Mouse (Mus musculus) embryo, embryonic 9.5 days (tissue): ENCODE data around the gene Bloc1s2.

Experiments used
- DNase-seq: peaks from one replicate; pipeline ENCODE4 v3.0.0-alpha.2; 2017; ENCODE audit errors: extremely low spot score

Gene Bloc1s2

DNA sequence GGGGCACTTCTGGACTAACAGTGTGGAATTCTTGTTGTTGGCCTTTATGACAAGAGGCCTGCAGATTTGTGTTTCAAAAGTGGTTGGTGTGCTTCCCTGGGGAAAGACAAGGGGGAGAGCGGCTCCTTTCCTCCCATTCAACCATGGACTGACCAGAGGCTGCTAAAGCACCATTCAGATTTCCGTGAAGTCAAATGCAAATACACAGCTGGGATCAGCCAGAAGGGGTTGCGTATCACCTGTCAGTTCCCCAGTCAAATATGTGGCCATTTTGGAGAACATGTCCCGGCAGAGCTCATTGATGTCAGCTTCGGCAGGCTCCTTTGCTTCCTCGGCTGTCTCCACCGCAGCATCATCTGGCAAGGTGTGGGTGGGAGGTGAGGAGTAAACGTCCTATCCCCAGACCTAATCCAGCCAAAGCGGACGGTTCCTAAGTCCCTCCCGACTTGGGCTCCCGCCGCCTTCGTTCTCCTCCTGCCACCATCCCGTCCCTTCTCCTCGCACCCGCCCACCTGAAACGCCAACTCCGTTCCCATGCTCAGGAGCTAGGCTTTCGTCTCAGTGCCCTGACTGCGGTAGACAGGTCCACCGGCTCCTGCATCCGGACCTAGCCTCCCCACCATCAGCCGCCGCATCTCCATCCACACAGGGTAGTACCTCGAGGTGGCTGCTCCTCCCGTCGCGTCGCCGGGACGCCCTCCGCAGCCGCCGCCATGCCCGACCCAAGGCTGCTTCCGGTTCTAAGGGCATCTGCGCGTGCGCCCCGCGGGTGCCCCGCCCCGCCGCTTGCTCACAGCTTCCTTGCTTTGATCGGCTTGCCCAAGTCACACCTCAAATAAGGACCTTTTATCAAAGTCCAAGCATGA is at the start of gene Bloc1s2:
Gene Bloc1s2 (minus strand): TSS at position 745 of the 866 bp plus-strand sequence.
- DNase-seq, result peak; percentile 85

DNA sequence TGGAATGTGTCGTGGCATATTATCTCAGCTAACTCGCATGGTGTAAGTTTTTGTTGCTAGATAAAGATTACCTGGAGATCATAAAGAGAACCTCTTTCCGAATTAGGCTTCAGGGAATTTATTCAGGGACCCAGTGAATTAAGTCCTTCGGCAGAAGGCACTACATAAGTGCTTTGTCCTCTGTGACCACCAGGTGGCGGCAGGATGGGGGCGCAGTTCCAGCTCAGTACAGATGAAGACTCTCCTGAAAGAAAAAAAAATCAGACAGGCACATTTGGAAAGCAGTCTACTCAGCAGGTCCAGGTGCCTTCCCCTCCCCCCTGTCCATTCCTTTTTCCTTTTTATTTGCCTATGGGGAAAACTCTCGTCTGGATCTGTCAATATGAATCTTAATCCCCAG is 48.9 kb upstream of the Bloc1s2 start:
- DNase-seq, result peak; percentile 52

DNA sequence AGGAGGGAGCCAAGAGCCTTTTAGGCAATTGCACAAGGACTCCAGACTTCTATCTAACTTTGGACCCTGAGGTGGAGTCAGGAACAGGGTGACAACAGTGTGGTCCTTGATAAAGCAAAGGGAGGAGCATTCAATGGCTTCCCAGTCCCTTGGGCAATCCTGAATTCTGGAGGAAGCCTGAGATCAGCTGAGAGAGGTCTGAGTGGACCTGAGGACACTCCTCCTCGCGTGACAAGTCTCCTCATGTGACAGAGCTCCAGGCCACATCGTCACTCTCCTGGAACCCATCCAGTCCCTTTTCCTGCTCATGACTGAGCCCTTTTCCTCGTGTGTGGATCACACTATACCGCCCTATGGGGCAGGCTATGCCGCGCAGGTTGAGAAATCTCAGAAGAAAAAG is 47.7 kb upstream of the Bloc1s2 start:
- DNase-seq, result no peak

DNA sequence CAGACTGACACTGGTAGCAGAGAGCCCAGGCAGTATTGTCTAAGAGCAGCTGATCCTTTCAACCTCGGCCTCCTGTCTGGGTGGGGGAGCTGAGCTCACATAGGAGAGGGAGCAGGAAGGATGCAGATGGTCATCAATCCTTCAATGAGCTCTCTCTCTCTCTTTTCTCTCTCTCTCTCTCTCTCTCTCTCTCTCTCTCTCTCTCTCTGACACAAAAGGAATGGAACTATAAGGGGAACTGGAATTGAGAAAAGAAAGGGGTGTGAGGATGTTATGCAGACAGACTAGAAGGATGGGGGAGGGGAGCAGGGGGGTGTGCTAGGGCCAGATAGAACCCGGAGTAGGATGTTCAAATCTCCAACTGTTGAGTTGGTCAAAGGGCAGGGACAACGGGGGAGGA is 46.1 kb upstream of the Bloc1s2 start, which contains the start of gene Pkd2l1:
Gene Pkd2l1 (minus strand): TSS at position 101 of the 400 bp plus-strand sequence.
- no peak for DNase-seq

DNA sequence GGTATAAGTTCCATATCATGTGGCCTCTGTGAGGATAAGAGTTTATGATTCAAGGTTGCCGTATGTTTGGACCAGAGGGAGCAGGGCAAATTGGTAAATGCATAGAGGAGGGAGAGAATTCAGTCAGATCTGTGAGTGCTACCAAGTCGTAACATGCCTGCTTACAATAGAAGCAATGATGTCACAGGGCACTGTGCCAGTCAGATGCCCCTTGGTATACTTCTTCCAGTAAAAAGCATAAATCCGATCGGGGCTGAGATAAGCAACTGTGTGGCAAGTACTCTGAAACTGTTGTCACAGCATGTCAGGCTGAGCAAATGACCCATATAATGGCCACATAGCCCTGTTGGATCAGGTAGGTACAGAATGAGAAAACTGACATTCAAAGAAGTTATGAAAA is 42.8 kb upstream of the Bloc1s2 start:
- no peak for DNase-seq

DNA sequence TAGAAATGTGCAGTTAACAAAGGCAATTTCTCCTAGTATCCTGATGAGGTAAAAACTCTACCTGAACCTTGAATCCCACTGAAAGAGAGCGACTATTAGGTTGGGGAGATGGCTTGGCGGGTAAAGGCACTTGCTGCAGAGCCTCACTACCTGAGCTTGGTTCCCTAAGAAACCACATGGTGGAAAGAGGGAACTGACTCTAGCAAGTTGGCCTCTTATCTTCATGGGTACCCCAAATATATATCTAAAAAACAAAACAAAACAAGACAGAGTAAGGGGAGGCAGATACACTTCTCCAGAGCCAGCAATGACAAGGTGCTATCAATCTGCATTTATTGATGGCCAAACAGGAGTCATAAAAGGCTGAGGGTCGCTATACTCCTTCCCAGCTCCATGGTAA is 37.7 kb upstream of the Bloc1s2 start:
- no peak for DNase-seq

DNA sequence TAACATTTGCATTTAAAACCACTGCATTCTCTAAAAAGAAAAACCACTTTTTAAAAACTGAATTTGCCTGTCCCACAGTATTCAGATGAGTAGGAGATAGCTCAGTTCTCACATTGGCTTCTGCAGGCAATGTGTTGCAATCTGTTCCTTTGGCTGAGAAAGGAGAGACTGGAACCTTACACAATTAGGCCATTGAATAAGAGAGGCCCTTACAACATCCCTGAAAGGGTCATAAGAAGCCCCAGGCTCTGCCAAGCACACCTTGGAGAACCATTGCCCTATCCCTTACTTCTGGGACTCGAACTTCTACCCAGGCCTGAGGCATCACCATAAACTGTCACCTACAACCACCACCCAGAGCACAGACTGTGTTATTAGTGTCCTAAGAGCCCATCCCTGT is 34.3 kb upstream of the Bloc1s2 start:
- DNase-seq, result no peak

DNA sequence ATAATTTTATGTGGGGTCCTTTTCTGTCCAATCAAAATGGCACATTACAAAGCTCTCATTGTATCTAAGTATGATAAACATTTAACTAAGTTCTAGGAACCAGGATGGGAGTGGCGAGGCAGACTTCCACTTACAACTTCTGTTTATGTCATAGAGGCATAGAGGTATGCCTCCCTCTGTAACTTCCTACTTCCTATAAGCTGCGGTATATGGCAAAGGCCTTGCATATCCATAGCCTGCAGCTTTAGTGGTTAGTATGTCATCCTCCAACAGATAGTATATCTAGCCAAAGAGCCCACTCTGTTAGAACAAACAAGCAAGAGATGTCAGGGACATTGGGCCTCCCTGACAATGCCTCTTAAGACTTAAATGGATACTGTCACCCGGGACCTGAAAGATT is 30.5 kb upstream of the Bloc1s2 start:
- DNase-seq, result no peak

DNA sequence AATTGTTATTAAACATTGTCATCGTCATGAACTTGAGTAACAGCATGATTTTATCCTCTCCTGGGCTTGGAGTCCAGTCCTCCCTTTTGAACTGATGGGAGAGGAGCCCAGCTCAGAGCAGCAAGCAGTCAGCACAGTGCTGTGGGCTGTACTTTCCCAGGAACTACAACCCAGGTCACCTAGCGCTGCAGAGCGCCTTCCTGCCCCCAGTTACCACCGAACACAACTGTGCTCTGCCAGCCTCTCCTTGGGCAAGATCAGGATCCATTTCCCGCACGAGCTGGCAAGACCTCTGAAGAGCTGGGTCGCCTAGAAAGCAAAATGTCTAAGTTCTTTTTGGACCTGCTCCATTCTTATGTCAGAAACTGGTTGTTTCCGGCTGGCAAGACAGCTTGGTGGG is 28.6 kb upstream of the Bloc1s2 start:
- no peak for DNase-seq

DNA sequence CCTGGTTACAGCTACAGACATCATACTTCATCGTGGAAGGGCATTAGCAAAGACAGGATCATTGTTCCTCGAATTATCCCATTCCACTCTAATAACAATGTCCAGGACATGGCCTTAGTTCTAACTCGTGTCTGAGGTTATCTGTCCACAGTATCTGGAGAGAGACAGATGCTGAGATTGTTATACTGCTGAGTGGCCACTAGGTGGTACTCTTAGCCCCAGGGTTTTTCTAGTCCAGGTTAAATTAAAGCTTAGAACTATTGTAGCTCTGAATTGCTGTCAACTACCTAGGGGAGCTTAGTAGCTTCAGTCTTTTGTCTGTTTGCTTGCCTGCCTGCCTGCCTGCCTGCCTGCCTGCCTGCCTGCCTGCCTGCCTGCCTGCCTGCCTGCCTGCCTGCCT is 15.3 kb upstream of the Bloc1s2 start:
- peak; percentile 22 for DNase-seq

DNA sequence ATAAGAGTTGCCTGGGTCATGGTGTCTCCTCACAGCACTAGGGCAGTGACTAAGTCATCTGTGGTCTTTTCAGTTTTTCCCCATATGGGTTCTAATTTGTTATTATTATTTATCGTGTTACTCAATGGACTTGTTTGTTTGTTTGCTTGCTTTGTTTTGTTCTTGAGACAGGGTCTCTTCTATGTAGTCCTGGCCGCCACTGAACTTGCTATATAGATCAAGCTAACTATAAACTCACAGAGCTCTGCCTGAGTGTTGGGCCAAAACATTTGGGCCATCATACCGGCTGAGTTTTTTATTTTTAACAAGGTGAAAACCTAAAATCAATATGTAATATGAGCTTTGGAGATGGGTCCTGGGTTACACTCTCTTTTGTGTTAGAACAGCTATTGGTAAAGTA is 13.1 kb upstream of the Bloc1s2 start:
- no peak for DNase-seq

DNA sequence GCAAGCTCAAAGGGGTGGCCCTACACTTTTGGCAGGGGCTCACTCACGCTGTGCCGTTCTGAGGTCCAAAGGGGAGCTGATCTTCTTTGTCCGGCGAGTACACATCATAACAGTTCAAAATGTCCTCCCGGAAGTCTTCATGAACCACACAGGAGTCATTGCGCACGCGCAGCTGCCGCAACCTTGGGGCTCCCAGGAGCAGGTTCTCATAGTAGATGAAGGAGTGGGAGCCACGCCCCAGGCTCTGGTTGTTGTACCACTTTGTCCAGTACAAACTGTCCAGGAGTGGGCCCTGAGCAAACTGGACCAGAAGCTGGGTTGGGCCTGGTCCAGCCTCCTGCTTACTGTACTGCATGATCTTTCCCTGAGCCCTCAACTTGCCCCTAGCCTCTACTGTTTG is 10.8 kb upstream of the Bloc1s2 start:
- DNase-seq, result no peak

DNA sequence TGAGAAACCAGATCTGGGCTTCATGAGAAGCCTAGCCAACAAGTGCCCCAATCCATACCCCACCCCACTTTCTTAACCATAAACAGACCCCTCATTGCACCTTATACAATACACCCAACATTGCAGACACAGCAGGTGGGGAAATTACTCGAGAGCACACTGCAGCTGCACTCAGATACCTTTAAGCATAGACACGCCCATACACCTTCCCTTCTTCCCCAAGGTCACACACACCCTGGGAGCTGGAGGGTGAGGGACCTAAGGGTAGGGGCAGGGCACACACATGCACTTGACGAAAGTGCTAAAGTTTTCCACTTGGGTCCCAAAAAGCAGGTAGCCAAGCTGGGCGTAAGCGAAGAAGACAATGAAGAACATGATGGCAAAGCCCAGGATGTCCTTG is 7.5 kb upstream of the Bloc1s2 start:
- no peak for DNase-seq

DNA sequence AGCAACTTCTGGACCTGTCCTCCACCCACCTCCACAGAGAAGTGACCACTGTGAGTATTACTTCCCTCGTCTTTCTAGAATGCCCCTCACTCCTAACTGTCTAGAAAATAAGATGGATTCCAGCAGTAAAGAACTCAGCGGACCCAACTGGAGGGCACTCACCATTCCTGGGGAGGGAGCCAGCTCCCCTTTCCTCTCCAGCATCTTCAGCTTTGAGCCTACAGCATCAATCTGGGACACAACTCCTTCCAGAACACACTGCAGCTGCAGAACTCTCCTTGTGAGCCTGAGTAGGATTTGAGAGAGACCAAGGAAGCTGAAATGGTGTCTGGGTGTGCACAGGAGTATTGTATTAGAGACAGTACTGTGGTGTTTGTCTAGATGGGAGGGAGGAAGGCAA is 2.7 kb upstream of the Bloc1s2 start:
- no peak for DNase-seq

DNA sequence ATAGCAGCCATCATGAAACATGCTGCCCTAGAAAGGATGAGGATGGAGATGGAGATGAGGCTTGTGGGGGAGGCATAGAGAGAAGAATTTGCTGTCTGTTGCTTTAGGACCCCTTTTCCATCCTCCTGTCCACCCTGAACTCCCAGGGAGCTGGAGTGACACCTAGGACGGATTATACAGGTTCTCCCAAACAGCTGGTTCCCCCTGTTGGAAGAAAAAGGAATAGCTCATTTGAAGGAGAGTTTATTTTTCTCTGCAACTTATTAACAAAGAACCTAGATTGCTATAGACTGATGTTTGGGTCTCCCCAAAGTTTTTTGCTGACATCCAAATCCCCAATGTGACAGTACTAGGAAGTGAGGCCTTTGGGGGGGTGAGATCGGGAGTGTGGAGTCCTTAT is 2.1 kb upstream of the Bloc1s2 start:
- no peak for DNase-seq

DNA sequence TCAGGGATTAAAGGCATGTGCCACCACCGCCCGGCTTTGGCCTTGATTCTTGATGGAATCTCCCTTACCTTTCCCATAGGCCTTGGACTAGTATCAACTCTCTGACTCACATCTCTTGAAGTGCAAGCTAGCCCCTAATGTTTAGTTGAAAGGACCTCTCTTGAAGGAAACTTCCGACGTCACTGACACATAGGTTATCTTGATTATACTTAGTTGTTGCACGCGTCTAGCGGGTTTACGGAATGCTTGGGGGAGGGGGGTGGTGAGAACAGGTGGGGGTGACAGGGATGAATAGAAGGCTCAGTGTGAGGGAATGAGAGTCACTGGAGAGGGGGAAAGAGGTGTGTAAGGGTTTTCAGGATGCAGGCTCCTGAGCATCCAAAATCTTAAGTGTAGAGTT is 705 bp upstream of the Bloc1s2 start:
- DNase-seq, result no peak

DNA sequence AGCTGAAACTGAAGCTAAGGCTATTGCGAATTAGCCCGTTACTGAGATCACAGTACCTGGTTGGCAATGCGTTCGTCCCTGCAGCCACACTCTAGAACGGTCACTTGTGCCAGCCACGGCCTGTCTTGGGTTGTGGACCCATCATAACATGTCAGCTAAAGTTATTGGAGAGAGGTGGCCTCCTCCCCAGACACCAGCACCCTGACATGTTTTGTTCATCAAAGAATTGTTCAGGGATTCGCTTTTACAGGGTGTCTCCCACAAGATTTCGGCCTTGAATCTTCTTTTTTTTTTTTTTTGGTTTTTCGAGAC is 278 bp upstream of the Bloc1s2 start:
- no peak for DNase-seq

DNA sequence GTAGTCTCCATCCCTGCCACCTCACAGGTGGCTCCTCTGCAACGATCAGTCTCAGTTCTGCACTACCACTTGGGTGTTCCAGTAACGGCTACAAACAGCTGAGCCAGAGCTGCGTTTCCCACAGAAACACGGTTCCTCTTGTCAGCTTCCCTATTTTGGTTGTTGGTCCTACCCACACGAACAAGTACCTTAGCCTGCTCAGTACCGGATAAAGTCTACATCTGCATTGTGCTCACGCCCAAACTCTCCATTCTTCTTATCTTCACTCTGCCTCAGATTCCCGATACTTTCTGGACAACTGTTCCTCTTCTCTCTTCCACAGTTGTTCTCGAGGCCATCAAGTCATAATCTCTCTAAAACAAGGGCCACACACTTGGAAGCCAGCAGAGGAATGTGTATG is 1.9 kb downstream of the Bloc1s2 start:
- no peak for DNase-seq

DNA sequence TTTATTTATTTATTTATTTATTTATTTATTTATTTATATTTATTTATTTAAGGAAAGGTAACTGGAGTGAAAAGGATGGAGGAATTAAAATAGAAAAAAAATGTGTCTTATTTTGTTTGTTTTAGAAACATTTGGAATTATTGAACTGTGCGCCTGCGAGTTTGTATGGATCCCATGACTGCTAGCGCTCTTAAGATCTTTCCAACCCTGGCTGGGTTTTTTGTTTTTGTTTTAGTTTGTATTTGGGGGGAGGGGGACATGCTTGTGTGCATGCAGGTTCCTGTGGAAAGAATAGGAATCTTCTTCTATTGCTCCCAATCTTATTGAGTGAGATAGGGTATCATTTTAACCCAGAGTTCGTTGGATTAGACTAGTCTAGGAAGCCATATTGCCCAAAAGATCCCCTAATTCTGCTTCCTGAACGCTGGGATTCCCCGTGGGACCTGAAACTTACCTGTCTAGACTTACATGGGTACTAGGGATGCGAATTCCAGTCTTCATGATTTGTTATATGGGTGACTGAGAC is 10.2 kb downstream of the Bloc1s2 start:
- peak; percentile 22 for DNase-seq

DNA sequence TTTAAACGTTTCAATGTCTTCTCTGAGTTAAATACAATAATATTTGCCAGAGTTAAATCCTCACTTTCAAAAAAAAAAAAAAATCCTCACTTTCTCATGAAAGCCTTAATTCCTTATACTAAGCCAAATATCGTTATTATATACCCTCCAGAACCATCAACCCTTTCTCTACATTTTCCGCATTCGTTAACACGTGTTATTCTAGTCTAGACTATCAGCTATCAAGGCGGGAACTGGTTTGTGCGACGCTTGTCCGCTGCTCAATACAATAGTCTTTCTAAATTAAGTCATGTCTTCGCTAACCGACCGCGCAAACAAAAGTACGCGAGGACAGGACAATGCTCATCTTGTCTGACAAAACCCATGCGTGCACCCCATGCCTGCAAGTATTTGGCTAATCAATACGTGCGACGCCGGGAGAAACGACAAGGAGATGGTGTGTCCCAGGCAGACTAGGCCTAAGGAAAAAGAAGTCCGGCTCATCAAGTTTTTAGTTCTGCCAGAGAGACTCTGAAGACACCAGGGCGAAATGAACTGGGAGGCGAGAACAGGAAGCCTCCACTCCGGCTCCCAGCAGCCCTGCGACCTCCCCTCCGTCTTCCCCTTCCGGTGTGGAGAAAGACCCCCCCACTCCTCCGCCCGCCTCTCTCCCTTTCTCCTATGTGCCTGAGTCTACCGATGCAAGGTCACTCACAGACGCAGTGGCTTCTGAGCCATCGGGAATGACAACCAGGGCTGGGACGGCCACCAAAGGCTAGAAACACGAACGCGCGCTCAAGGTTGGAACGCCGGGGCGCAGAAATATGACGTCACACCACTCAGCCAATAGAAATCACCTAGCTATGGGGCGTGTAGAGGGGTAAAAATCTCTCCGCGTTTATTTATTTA is 10.9 kb downstream of the Bloc1s2 start, which contains the start of gene Cwf19l1:
Gene Cwf19l1 (minus strand): TSS at position 805 of the 888 bp plus-strand sequence.
- DNase-seq, result peak; percentile 88

DNA sequence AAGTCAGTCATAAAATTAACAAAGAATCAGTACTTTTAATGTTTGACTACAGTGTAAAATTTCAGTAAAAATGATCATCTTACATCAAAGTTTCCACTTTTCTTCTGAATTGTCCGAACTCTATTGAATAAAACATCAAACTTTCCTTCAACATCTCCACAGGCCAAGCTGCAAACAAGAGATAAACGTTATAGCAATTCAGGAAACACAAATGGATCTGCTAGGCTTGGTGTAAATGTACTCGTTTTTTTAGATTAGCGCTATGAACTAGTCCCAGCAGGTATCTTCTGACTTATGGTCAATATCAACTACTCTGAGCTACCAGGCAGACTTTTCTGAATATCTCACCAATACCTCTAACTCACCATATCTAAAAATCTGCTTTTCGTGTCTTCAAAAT is 13.3 kb downstream of the Bloc1s2 start:
- no peak for DNase-seq

DNA sequence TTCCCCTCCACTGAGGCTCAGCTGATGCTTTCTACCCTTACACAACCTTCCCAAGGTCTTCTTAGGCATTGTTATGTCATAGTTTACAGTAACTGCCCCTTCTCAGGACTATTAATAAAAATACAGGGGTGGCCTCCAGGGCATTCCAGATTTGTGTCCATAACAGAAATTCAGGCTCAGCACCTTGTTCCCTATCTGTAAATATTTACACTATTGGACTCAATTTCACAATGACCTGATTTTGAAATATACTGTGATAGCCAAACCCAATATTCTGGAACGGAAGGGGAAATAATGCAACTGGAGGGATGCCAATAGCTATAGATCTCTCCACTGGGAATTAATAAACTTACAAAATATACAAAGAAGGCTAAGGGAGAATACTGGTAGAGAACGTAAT is 17.7 kb downstream of the Bloc1s2 start:
- no peak for DNase-seq
